Mouse (Mus musculus): ENCODE data around the gene Gucy2c. TPM values are rescaled to one million over a fixed set of nuclear protein-coding genes. Genes with fewer than 3 reads are reported as not detected.

Gene Gucy2c
- polyA plus RNA-seq (2015; fragmentation: Nextera tagmentation; extraction: Ambion mirVana) = 13.3 and 16.7 TPM in 2 replicates

- H3K9ac ChIP-seq = no peak within 1 kb of the TSS
- no peaks in the 10 kb centered on the region for H3K27me3 ChIP-seq (replicated peaks)
- H3K4me3 ChIP-seq (replicated peaks) = peak within 1 kb of the TSS; percentile 11; the same call in 1 of the 2 replicates
- no peaks in the 10 kb centered on the region for H3K9me3 ChIP-seq
- no peak within 1 kb of the TSS for H3K27ac ChIP-seq
- 0 out of 2 replicates have a peak, but pooled peaks have one; percentile 31 for ATAC-seq (ENCODE audit: insufficient read depth, low FRiP score, low read depth)
- no peaks in the 10 kb centered on the region for H3K4me1 ChIP-seq
- WGBS = 76% methylated on average over 20 of the region's 20 CpGs
- no peaks in the 10 kb centered on the region for H3K36me3 ChIP-seq
- H3K4me2 ChIP-seq = no peak within 1 kb of the TSS
Observed at GRCm38 (mm10) chr6:136781377-136781986, at the start of gene Gucy2c. TSS of gene Gucy2c (minus strand) at chr6:136781765.

GRCm38 (mm10) chr6:136828681-136829080 lies 47.1 kb upstream of the Gucy2c start:
- Histone ChIP-seq H3K9ac (no peak overlapping the region), H3K36me3 (peaks cover 12% of the 10 kb centered on the region), H3K9me3 (no peaks in the 10 kb centered on the region), H3K27ac (peak overlapping the region; percentile 64; the same call in 1 of the 2 replicates), H3K4me3 (replicated peaks) (peak overlapping the region; percentile 97), H3K4me1 (no peaks in the 10 kb centered on the region), H3K27me3 (replicated peaks) (no peaks in the 10 kb centered on the region), H3K4me2 (peak overlapping the region; percentile 55)
- ATAC-seq (ENCODE audit: insufficient read depth, low FRiP score, low read depth) = no peak
- WGBS = 37% methylated on average over 4 of the region's 4 CpGs

- peaks cover 14% of the 10 kb centered on the region for H3K36me3 ChIP-seq
- H3K4me1 ChIP-seq = no peaks in the 10 kb centered on the region
- peak; percentile 100 for ATAC-seq (ENCODE audit: insufficient read depth, low FRiP score, low read depth)
- under 1% methylated on average over 45 of the region's 45 CpGs for WGBS
- peak within 1 kb of the TSS; percentile 75 for H3K27ac ChIP-seq
- no peaks in the 10 kb centered on the region for H3K27me3 ChIP-seq (replicated peaks)
- peak within 1 kb of the TSS; percentile 97 for H3K4me3 ChIP-seq (replicated peaks)
- peak within 1 kb of the TSS; percentile 99 for H3K9ac ChIP-seq
- no peaks in the 10 kb centered on the region for H3K9me3 ChIP-seq
- peak within 1 kb of the TSS; percentile 64 for H3K4me2 ChIP-seq
Observed at GRCm38 (mm10) chr6:136827881-136828561, 46.5 kb upstream of the Gucy2c start, which contains the start of gene Wbp11. TSS of gene Wbp11 (minus strand) at chr6:136828233.

GRCm38 (mm10) chr6:136827516-136827880 lies 45.9 kb upstream of the Gucy2c start, which contains the start of gene BC049715:
TSS of gene BC049715 (plus strand) at chr6:136827626.
- 0 out of 2 replicates have a peak, but pooled peaks have one; percentile 5 for ATAC-seq (ENCODE audit: insufficient read depth, low FRiP score, low read depth)
- 0% methylated on average over 34 of the region's 34 CpGs for WGBS

GRCm38 (mm10) chr6:136827116-136827515 lies 45.6 kb upstream of the Gucy2c start:
- Histone ChIP-seq H3K27me3 (replicated peaks) (no peaks in the 10 kb centered on the region), H3K4me2 (peak overlapping the region; percentile 64), H3K36me3 (peaks cover 22% of the 10 kb centered on the region), H3K27ac (no peak overlapping the region), H3K4me1 (no peaks in the 10 kb centered on the region), H3K4me3 (replicated peaks) (peak overlapping the region; percentile 97), H3K9ac (peak overlapping the region; percentile 99), H3K9me3 (no peaks in the 10 kb centered on the region)
- 15% methylated on average over 7 of the region's 7 CpGs for WGBS
- no peak for ATAC-seq (ENCODE audit: insufficient read depth, low FRiP score, low read depth)

More at GRCm38 (mm10) chr6:136827516-136827880, 45.9 kb upstream of the Gucy2c start, which contains the start of gene BC049715:
- H3K9me3 ChIP-seq = no peaks in the 10 kb centered on the region
- no peaks in the 10 kb centered on the region for H3K4me1 ChIP-seq
- H3K27me3 ChIP-seq (replicated peaks) = no peaks in the 10 kb centered on the region
- peaks cover 18% of the 10 kb centered on the region for H3K36me3 ChIP-seq
- H3K27ac ChIP-seq = peak within 1 kb of the TSS; percentile 75
- H3K9ac ChIP-seq = peak within 1 kb of the TSS; percentile 99
- H3K4me2 ChIP-seq = peak within 1 kb of the TSS; percentile 64
- H3K4me3 ChIP-seq (replicated peaks) = peak within 1 kb of the TSS; percentile 97

GRCm38 (mm10) chr6:136824987-136825386 lies 43.4 kb upstream of the Gucy2c start:
- H3K4me1 ChIP-seq = no peaks in the 10 kb centered on the region
- no peak for ATAC-seq (ENCODE audit: insufficient read depth, low FRiP score, low read depth)
- H3K27me3 ChIP-seq (replicated peaks) = no peaks in the 10 kb centered on the region
- no peak overlapping the region for H3K9ac ChIP-seq
- no peak overlapping the region for H3K4me3 ChIP-seq (replicated peaks)
- no peak overlapping the region for H3K27ac ChIP-seq
- WGBS = 91% methylated on average over 8 of the region's 8 CpGs
- peaks cover 43% of the 10 kb centered on the region for H3K36me3 ChIP-seq
- H3K4me2 ChIP-seq = no peak overlapping the region
- H3K9me3 ChIP-seq = no peaks in the 10 kb centered on the region

GRCm38 (mm10) chr6:136821086-136821485 lies 39.5 kb upstream of the Gucy2c start:
- Histone ChIP-seq H3K9me3 (no peaks in the 10 kb centered on the region), H3K4me3 (replicated peaks) (no peak overlapping the region), H3K27me3 (replicated peaks) (no peaks in the 10 kb centered on the region), H3K9ac (no peak overlapping the region), H3K36me3 (peaks cover 77% of the 10 kb centered on the region), H3K4me2 (no peak overlapping the region), H3K27ac (no peak overlapping the region), H3K4me1 (no peaks in the 10 kb centered on the region)
- WGBS = 92% methylated on average over 18 of the region's 18 CpGs
- ATAC-seq (ENCODE audit: insufficient read depth, low FRiP score, low read depth) = no peak

GRCm38 (mm10) chr6:136820381-136820780 lies 38.8 kb upstream of the Gucy2c start:
- no peak overlapping the region for H3K4me3 ChIP-seq (replicated peaks)
- H3K4me2 ChIP-seq = no peak overlapping the region
- WGBS = 96% methylated on average over 21 of the region's 21 CpGs
- peaks cover 82% of the 10 kb centered on the region for H3K36me3 ChIP-seq
- H3K27me3 ChIP-seq (replicated peaks) = no peaks in the 10 kb centered on the region
- H3K9ac ChIP-seq = no peak overlapping the region
- no peaks in the 10 kb centered on the region for H3K4me1 ChIP-seq
- no peak overlapping the region for H3K27ac ChIP-seq
- ATAC-seq (ENCODE audit: insufficient read depth, low FRiP score, low read depth) = no peak
- H3K9me3 ChIP-seq = no peaks in the 10 kb centered on the region

- WGBS = 95% methylated on average over 3 of the region's 3 CpGs
- H3K36me3 ChIP-seq = peaks cover 85% of the 10 kb centered on the region
- H3K9ac ChIP-seq = no peak overlapping the region
Observed at GRCm38 (mm10) chr6:136817549-136817948, 36.0 kb upstream of the Gucy2c start.

GRCm38 (mm10) chr6:136816826-136817225 lies 35.3 kb upstream of the Gucy2c start:
- no peak for ATAC-seq (ENCODE audit: insufficient read depth, low FRiP score, low read depth)
- H3K4me3 ChIP-seq (replicated peaks) = no peak overlapping the region
- no peak overlapping the region for H3K27ac ChIP-seq
- no peak overlapping the region for H3K4me2 ChIP-seq
- H3K36me3 ChIP-seq = peaks cover 84% of the 10 kb centered on the region
- H3K4me1 ChIP-seq = no peaks in the 10 kb centered on the region
- H3K27me3 ChIP-seq (replicated peaks) = no peaks in the 10 kb centered on the region
- H3K9ac ChIP-seq = no peak overlapping the region
- 93% methylated on average over 21 of the region's 21 CpGs for WGBS
- no peaks in the 10 kb centered on the region for H3K9me3 ChIP-seq

More at GRCm38 (mm10) chr6:136817549-136817948, 36.0 kb upstream of the Gucy2c start:
- H3K27me3 ChIP-seq (replicated peaks) = no peaks in the 10 kb centered on the region
- ATAC-seq (ENCODE audit: insufficient read depth, low FRiP score, low read depth) = no peak
- no peaks in the 10 kb centered on the region for H3K9me3 ChIP-seq
- H3K4me1 ChIP-seq = no peaks in the 10 kb centered on the region
- no peak overlapping the region for H3K4me2 ChIP-seq
- H3K4me3 ChIP-seq (replicated peaks) = no peak overlapping the region
- H3K27ac ChIP-seq = no peak overlapping the region

GRCm38 (mm10) chr6:136815381-136815780 lies 33.8 kb upstream of the Gucy2c start:
- Histone ChIP-seq H3K27me3 (replicated peaks) (no peaks in the 10 kb centered on the region), H3K36me3 (peaks cover 74% of the 10 kb centered on the region), H3K4me2 (no peak overlapping the region), H3K9ac (no peak overlapping the region), H3K27ac (no peak overlapping the region), H3K4me3 (replicated peaks) (no peak overlapping the region), H3K4me1 (no peaks in the 10 kb centered on the region), H3K9me3 (no peaks in the 10 kb centered on the region)
- 92% methylated on average over 7 of the region's 7 CpGs for WGBS
- no peak for ATAC-seq (ENCODE audit: insufficient read depth, low FRiP score, low read depth)

- WGBS = 35% methylated on average over 4 of the region's 4 CpGs
Observed at GRCm38 (mm10) chr6:136813117-136813516, 31.6 kb upstream of the Gucy2c start.

More at GRCm38 (mm10) chr6:136813117-136813516, 31.6 kb upstream of the Gucy2c start:
- Histone ChIP-seq H3K27ac (peak overlapping the region; percentile 8; the same call in 1 of the 2 replicates), H3K9ac (no peak overlapping the region), H3K4me2 (no peak overlapping the region), H3K4me3 (replicated peaks) (no peak overlapping the region), H3K9me3 (no peaks in the 10 kb centered on the region), H3K4me1 (0 out of 2 replicates have a peak, but pooled peaks cover 7% of the 10 kb centered on the region), H3K36me3 (peaks cover 59% of the 10 kb centered on the region), H3K27me3 (replicated peaks) (no peaks in the 10 kb centered on the region)
- ATAC-seq (ENCODE audit: insufficient read depth, low FRiP score, low read depth) = no peak

All from stomach, embryonic 15.5 days (tissue).